Mouse (Mus musculus) brain, embryonic 14.5 days (tissue): ENCODE data around the gene Tns4. TPM values are rescaled to one million over a fixed set of nuclear protein-coding genes. Genes with fewer than 3 reads are reported as not detected.

Experiments
- DNase-seq: peaks from one replicate; pipeline ENCODE4 v3.0.0-alpha.2; 2011; ENCODE audit warnings: low read depth
- CTCF ChIP-seq: fragments of 200-500 bp; IDR thresholded peaks from 2 replicates; pipeline ENCODE4 v1.5.1; 2012; ENCODE audit warnings: inconsistent platforms, mild to moderate bottlenecking, moderate library complexity, borderline replicate concordance; ENCODE audit not compliant: insufficient read depth, insufficient read length; ENCODE audit errors: extremely low read depth
- POLR2A ChIP-seq: fragments of 200-500 bp; IDR thresholded peaks from 2 replicates; pipeline ENCODE4 v1.6.1; 2012; ENCODE audit warnings: mild to moderate bottlenecking, inconsistent platforms, borderline replicate concordance; ENCODE audit not compliant: poor library complexity, insufficient read depth, insufficient read length, severe bottlenecking; ENCODE audit errors: extremely low read depth
- polyA plus RNA-seq: library from polyadenylated mRNA; depleted of rRNA; stranded (reverse); fragments of >200 nt; gene quantifications from 2 replicates; pipeline ENCODE4 v1.2.3, GENCODE M21; 2012

The Tns4 gene
- polyA plus RNA-seq, 1 experiment: 0.16 TPM

DNA sequence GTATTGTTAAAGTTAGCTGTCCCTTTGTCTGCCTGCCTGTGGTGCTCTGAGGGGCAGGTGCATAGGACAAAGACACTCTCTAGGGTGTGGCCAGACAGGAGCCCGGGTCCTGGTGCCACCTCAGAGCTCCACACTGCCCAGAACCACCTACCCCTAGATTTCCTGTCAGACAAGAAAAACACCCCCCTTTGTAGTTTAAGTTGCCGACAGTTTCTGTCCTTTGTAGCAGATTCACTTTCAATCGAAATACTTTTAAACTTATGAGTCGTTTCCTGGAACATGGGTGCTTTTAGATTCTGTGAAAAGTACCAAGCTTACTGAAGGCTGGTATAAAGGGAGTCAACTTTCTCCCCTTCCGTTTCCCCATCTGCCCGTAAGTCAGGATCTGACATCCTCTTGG lies 26.8 kb upstream of the Tns4 start:
- no peak for DNase-seq
- no peak for TF ChIP-seq POLR2A
- TF ChIP-seq CTCF: no peak

DNA sequence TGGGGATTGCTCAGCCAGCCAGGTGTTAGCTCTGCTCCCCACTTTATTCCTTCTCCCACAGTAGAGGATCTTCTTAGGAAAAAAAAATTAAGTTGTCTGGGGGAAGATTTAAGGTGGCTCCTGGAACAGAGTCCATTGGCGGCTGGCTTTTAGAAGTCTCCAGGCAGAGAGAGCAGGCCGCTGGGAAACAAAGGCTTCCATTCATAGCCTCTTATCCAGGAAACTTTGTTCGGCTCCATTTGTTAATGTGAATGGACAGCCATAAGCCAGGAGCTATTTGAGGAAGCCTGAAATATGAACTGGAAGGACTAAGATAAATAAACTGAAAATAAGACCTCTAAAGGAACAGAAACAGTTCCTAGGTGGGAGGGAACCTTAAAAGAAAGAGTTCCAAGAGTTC lies 24.0 kb upstream of the Tns4 start:
- TF ChIP-seq POLR2A (no peak), CTCF (no peak)
- peak; percentile 73 for DNase-seq

DNA sequence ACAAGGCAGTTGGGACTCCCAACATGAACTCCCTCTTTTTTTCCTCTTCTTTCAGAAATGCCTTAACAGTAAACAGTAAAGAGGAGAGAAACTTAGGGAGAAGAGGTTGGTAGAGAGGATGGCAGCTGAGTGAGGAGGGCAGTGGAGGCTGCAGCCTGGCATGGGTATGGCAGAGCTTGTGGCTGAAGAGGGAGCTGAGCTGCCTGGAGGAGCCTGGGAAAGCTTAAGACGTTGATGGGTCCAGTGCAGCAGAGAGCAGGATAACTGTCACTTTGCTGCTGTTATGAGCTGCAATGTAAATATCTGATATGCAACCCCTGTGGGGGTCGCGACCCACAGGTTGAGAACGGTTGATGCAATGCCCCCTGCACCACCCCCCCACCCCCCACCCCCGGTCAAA lies 23.6 kb upstream of the Tns4 start:
- peak; percentile 10 for DNase-seq
- TF ChIP-seq POLR2A: no peak
- no peak for TF ChIP-seq CTCF

- DNase-seq: no peak
- TF ChIP-seq POLR2A (no peak), CTCF (no peak)
Observed at GRCm38 (mm10) chr11:99111631-99112030, 22.5 kb upstream of the Tns4 start.

- peak; percentile 67 for DNase-seq
- TF ChIP-seq POLR2A: no peak
- no peak for TF ChIP-seq CTCF
Observed at GRCm38 (mm10) chr11:99111155-99111554, 22.0 kb upstream of the Tns4 start.

- peak; percentile 27; the same call in 1 of the 2 replicates for TF ChIP-seq CTCF
- TF ChIP-seq POLR2A: no peak
- no peak for DNase-seq
Observed at GRCm38 (mm10) chr11:99110370-99111110, 21.4 kb upstream of the Tns4 start.

DNA sequence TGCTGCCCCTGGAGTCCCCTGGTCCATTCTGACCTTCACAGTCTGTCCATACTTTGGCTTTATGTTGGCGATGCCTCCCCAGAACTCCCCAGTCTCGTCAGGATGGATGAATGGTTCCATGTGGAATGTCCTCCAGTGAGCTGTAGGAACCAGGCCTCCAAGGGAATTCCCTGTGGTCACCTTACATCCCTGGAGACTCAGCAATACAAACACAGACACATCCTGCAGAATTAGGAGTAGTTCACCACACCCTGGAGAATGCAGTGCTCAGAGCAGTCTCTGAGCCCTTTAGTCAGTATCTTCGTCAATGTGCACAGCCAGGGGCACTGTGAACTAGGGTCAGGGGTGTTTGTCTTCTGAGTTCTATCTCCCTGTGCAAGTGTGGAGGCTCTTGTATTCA lies 19.2 kb upstream of the Tns4 start:
- no peak for TF ChIP-seq CTCF
- no peak for DNase-seq

DNA sequence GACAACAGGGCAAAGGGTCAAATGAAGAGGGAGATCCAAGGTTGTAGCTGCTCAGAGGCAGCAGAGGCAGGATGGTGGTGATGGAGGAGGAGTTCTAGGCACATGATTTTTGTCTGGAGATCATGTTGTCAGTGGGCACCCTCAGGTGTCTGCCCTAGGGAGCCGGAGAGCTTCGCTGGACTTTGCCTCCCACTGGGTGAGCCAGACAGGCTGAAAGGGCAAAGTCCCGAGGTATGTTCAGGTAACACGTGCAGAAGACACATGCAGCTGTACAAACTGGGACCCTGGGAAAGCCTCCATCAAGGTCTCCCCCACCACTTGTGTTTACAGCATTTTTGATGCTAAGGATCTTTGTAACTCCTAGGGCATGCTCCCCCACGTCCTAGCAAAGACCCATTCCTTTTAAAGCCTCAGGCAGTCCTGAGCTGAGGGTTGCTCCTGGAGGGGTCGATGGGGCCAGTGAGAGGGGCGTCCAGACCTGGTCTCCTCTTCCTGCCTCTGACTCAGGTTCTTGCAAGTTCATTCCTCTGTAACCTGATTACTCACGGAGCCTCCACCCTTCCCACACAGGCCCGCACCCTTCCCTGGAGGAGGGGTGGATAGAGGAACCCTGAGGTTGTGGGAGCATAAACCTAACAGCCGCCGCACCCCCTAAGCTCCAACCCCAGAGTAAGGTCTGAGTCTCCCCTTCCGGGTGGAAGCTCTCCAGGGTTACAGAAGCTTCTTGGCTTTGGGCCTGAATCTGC lies 17.0 kb upstream of the Tns4 start:
- TF ChIP-seq CTCF (no peak), POLR2A (no peak)

GRCm38 (mm10) chr11:99104609-99105410 lies 15.7 kb upstream of the Tns4 start:
- TF ChIP-seq POLR2A: no peak
- no peak for TF ChIP-seq CTCF
- DNase-seq: no peak

More for the DNA sequence above, 17.0 kb upstream of the Tns4 start:
- no peak for DNase-seq

- no peak for DNase-seq
Observed at GRCm38 (mm10) chr11:99102575-99103270, 13.6 kb upstream of the Tns4 start.

DNA sequence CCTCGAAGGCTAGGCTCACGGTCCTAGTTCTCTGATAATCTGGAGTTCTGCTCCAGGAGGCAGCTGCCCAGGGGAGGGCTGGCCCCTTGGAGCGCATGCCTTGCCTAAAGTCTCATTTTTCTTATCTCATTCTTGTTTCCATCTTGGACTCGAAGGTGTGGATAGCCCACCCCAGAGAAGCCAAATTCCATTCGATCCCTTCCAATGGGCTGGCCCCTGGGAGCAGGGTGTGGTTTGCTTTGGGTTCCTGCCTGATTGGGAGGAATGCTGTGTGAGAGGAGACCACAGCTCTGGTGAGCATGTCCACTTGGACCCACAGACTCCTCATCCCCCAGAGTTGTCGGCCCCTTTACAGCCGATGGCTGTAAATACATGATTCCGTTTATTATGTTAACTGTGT lies 12.6 kb upstream of the Tns4 start:
- DNase-seq: no peak
- no peak for TF ChIP-seq POLR2A
- TF ChIP-seq CTCF: no peak

More at GRCm38 (mm10) chr11:99102575-99103270, 13.6 kb upstream of the Tns4 start:
- TF ChIP-seq POLR2A: no peak
- TF ChIP-seq CTCF: no peak

DNA sequence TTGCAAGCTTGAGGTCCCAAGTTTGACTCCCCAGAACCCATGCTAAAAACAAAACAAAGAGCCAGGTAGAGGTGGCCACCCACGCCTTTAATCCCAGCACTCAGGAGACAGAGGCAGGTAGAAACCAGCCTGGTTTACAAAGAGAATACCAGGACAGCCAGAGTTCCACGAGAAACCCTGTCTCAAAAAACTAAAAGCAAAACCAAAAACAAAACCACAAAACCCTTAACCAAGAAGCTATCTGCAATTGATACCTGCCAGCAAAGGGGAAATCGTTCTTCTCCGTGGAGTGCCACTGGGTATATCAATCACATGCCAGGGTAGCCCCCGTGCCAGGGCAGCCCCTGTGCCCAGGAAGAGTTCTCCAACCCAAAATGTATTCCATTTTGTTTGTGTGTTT lies 11.1 kb upstream of the Tns4 start:
- TF ChIP-seq POLR2A (no peak), CTCF (no peak)
- no peak for DNase-seq
